Mouse (Mus musculus) lung, embryonic 16.5 days (tissue): ENCODE data around the gene Mlf2. TPM values are rescaled to one million over a fixed set of nuclear protein-coding genes. Genes with fewer than 3 reads are reported as not detected.

Source experiments
- ATAC-seq: fragments of 200-750 bp; cut with Nextera tagmentation; 2 replicates; pipeline ENCODE4 v1.8.0; 2017; ENCODE audit warnings: low read depth, mild to moderate bottlenecking, moderate library complexity
- H3K27ac ChIP-seq: fragments of 300-500 bp; sonication (generic); 2 replicates; pipeline ENCODE4 v1.5.1; 2014; ENCODE audit warnings: mild to moderate bottlenecking, control low read depth, low read length
- H3K27me3 ChIP-seq: fragments of 300-500 bp; sonication (generic); 2 replicates; pipeline ENCODE4 v1.6.1; 2014; ENCODE audit warnings: low read depth, low read length, mixed read lengths; ENCODE audit not compliant: control insufficient read depth, insufficient read depth
- H3K36me3 ChIP-seq: fragments of 300-500 bp; sonication (generic); 2 replicates; pipeline ENCODE4 v1.6.1; 2014; ENCODE audit warnings: low read length; ENCODE audit not compliant: control insufficient read depth, insufficient read depth
- H3K4me1 ChIP-seq: fragments of 300-500 bp; sonication (generic); replicated peaks from 2 replicates; pipeline ENCODE4 v1.6.1; 2014; ENCODE audit warnings: low read length, mixed read lengths; ENCODE audit not compliant: control insufficient read depth, insufficient read depth
- H3K4me2 ChIP-seq: fragments of 300-500 bp; sonication (generic); 2 replicates; pipeline ENCODE4 v1.6.1; 2014; ENCODE audit warnings: low read depth, low read length, control low read depth
- H3K4me3 ChIP-seq: fragments of 300-500 bp; sonication (generic); 2 replicates; pipeline ENCODE4 v1.5.1; 2014; ENCODE audit warnings: mild to moderate bottlenecking, low read length, control low read depth
- H3K9ac ChIP-seq: fragments of 300-500 bp; sonication (generic); 2 replicates; pipeline ENCODE4 v1.6.1; 2014; ENCODE audit warnings: low read length, control low read depth
- H3K9me3 ChIP-seq: fragments of 300-500 bp; sonication (generic); 2 replicates; pipeline ENCODE4 v1.6.1; 2016; ENCODE audit warnings: low read length; ENCODE audit not compliant: control insufficient read depth
- WGBS: fragments of 180-500 bp; shearing (Covaris S2); extraction: QIAGEN DNeasy Blood & Tissue Kit; methylation state at CpG from one replicate; pipeline ENCODE4 v1.1.7; 2014; 5-methylcytosine and 5-hydroxymethylcytosine counted together
- polyA plus RNA-seq: library from polyadenylated mRNA; unstranded; fragments of >200 nt; fragmentation: Nextera tagmentation; extraction: Ambion mirVana; gene quantifications from 2 replicates; pipeline ENCODE4 v1.2.1, GENCODE M21; 2015

Gene Mlf2
- polyA plus RNA-seq, 1 experiment from 2014 or later = 323 TPM

GRCm38 (mm10) chr6:124930231-124930630 is 955 bp upstream of the Mlf2 start:
- Histone ChIP-seq H3K9me3 (no peaks in the 10 kb centered on the region), H3K9ac (peak overlapping the region; percentile 67), H3K27me3 (no peaks in the 10 kb centered on the region), H3K4me3 (peak overlapping the region; percentile 98), H3K36me3 (peaks cover 23% of the 10 kb centered on the region), H3K4me2 (peak overlapping the region; percentile 51), H3K4me1 (peaks cover 33% of the 10 kb centered on the region), H3K27ac (peak overlapping the region; percentile 95)
- WGBS = 7% methylated on average over 1 of the region's 1 CpGs
- no peak for ATAC-seq

- peak overlapping the region; percentile 98 for H3K27ac ChIP-seq
- H3K4me3 ChIP-seq = peak overlapping the region; percentile 98
- peak overlapping the region; percentile 70 for H3K4me2 ChIP-seq
- WGBS = under 1% methylated on average over 48 of the region's 48 CpGs
- no peaks in the 10 kb centered on the region for H3K27me3 ChIP-seq
- H3K36me3 ChIP-seq = peaks cover 34% of the 10 kb centered on the region
- no peaks in the 10 kb centered on the region for H3K9me3 ChIP-seq
- peak overlapping the region; percentile 98 for H3K9ac ChIP-seq
- H3K4me1 ChIP-seq = peaks cover 19% of the 10 kb centered on the region
- peak; percentile 34 for ATAC-seq
These were observed 533 bp downstream of the Mlf2 start for GRCm38 (mm10) chr6:124931525-124932313.

GRCm38 (mm10) chr6:124932314-124932695 is 1.1 kb downstream of the Mlf2 start:
- Histone ChIP-seq H3K4me2 (peak overlapping the region; percentile 70), H3K9ac (peak overlapping the region; percentile 98), H3K27ac (peak overlapping the region; percentile 98), H3K4me1 (peaks cover 19% of the 10 kb centered on the region), H3K36me3 (peaks cover 36% of the 10 kb centered on the region), H3K27me3 (no peaks in the 10 kb centered on the region), H3K4me3 (peak overlapping the region; percentile 98), H3K9me3 (no peaks in the 10 kb centered on the region)
- ATAC-seq = no peak
- 36% methylated on average over 12 of the region's 12 CpGs for WGBS

- no peak for ATAC-seq
- Histone ChIP-seq H3K4me3 (no peak overlapping the region), H3K27me3 (no peaks in the 10 kb centered on the region), H3K4me2 (no peak overlapping the region), H3K27ac (no peak overlapping the region), H3K4me1 (peaks cover 19% of the 10 kb centered on the region), H3K36me3 (peaks cover 37% of the 10 kb centered on the region), H3K9me3 (no peaks in the 10 kb centered on the region), H3K9ac (no peak overlapping the region)
- WGBS = 87% methylated on average over 3 of the region's 3 CpGs
These were observed 1.9 kb downstream of the Mlf2 start for GRCm38 (mm10) chr6:124933127-124933526.

- Histone ChIP-seq H3K4me2 (no peak overlapping the region), H3K9me3 (no peaks in the 10 kb centered on the region), H3K9ac (no peak overlapping the region), H3K27ac (no peak overlapping the region), H3K27me3 (no peaks in the 10 kb centered on the region), H3K36me3 (peaks cover 43% of the 10 kb centered on the region), H3K4me1 (peaks cover 16% of the 10 kb centered on the region), H3K4me3 (no peak overlapping the region)
- 97% methylated on average over 7 of the region's 7 CpGs for WGBS
- ATAC-seq = no peak
These were observed 3.5 kb downstream of the Mlf2 start for GRCm38 (mm10) chr6:124934670-124935069.

GRCm38 (mm10) chr6:124936681-124937080 is 5.5 kb downstream of the Mlf2 start:
- peaks cover 43% of the 10 kb centered on the region for H3K36me3 ChIP-seq
- no peak overlapping the region for H3K27ac ChIP-seq
- H3K4me3 ChIP-seq = no peak overlapping the region
- peaks cover 8% of the 10 kb centered on the region for H3K4me1 ChIP-seq
- no peak for ATAC-seq
- WGBS = 80% methylated on average over 1 of the region's 1 CpGs
- H3K27me3 ChIP-seq = no peaks in the 10 kb centered on the region
- H3K4me2 ChIP-seq = no peak overlapping the region
- no peak overlapping the region for H3K9ac ChIP-seq
- H3K9me3 ChIP-seq = no peaks in the 10 kb centered on the region

GRCm38 (mm10) chr6:124937493-124937892 is 6.3 kb downstream of the Mlf2 start:
- Histone ChIP-seq H3K27ac (no peak overlapping the region), H3K27me3 (no peaks in the 10 kb centered on the region), H3K9ac (no peak overlapping the region), H3K4me1 (peaks cover 5% of the 10 kb centered on the region), H3K4me2 (no peak overlapping the region), H3K36me3 (peaks cover 41% of the 10 kb centered on the region), H3K4me3 (no peak overlapping the region), H3K9me3 (no peaks in the 10 kb centered on the region)
- 68% methylated on average over 2 of the region's 2 CpGs for WGBS
- peak; percentile 18; the same call in 1 of the 2 replicates for ATAC-seq

GRCm38 (mm10) chr6:124938554-124938953 is 7.4 kb downstream of the Mlf2 start:
- H3K9ac ChIP-seq = no peak overlapping the region
- H3K36me3 ChIP-seq = peaks cover 35% of the 10 kb centered on the region
- 89% methylated on average over 7 of the region's 7 CpGs for WGBS
- no peaks in the 10 kb centered on the region for H3K9me3 ChIP-seq
- no peak; the same call in 1 of the 2 replicates for ATAC-seq
- no peaks in the 10 kb centered on the region for H3K27me3 ChIP-seq
- H3K4me2 ChIP-seq = no peak overlapping the region
- H3K27ac ChIP-seq = no peak overlapping the region
- no peaks in the 10 kb centered on the region for H3K4me1 ChIP-seq
- H3K4me3 ChIP-seq = no peak overlapping the region

GRCm38 (mm10) chr6:124941679-124942078 is 10.5 kb downstream of the Mlf2 start:
- Histone ChIP-seq H3K4me1 (no peaks in the 10 kb centered on the region), H3K27me3 (no peaks in the 10 kb centered on the region), H3K4me3 (no peak overlapping the region), H3K4me2 (no peak overlapping the region), H3K27ac (no peak overlapping the region), H3K36me3 (peaks cover 9% of the 10 kb centered on the region; the same call in 1 of the 2 replicates), H3K9ac (no peak overlapping the region), H3K9me3 (no peaks in the 10 kb centered on the region)
- 88% methylated on average over 1 of the region's 1 CpGs for WGBS
- ATAC-seq = no peak
